Mouse (Mus musculus): ENCODE results near the gene Pik3cg. TPM values are rescaled to one million over a fixed set of nuclear protein-coding genes. Genes with fewer than 3 reads are reported as not detected.

Gene Pik3cg
- polyA plus RNA-seq, 1 experiment, result 37.6 TPM

- WGBS, result 25% methylated on average over 14 of the region's 14 CpGs
- Histone ChIP-seq H3K4me1 (replicated peaks; ENCODE audit: control insufficient read depth, insufficient read depth, low read length) (peaks cover 6% of the 10 kb centered on the region), H3K27me3 (ENCODE audit: control insufficient read depth, insufficient read depth, low read length) (no peaks in the 10 kb centered on the region), H3K36me3 (ENCODE audit: control insufficient read depth, insufficient read depth, low read length) (no peaks in the 10 kb centered on the region), H3K4me3 (ENCODE audit: control insufficient read depth, insufficient read depth, low read length) (no peak overlapping the region), H3K27ac (ENCODE audit: control insufficient read depth, insufficient read depth, low read length) (no peak overlapping the region)
- no peak for TF ChIP-seq POLR2A (IDR thresholded peaks at IDR 0.05; ENCODE audit: control insufficient read depth, extremely low read depth, insufficient read depth, low read length, poor library complexity)
- TF ChIP-seq CTCF (IDR thresholded peaks at IDR 0.05; ENCODE audit: borderline replicate concordance, control insufficient read depth, extremely low read depth, insufficient read depth, low read length, poor library complexity), result no peak
- no peak for DNase-seq
Observed at GRCm38 (mm10) chr12:32127599-32128507, 80.6 kb downstream of the Pik3cg start.

GRCm38 (mm10) chr12:32127158-32127557 is 81.3 kb downstream of the Pik3cg start:
- Histone ChIP-seq H3K4me1 (replicated peaks; ENCODE audit: control insufficient read depth, insufficient read depth, low read length) (peaks cover 6% of the 10 kb centered on the region), H3K4me3 (ENCODE audit: control insufficient read depth, insufficient read depth, low read length) (no peak overlapping the region), H3K27me3 (ENCODE audit: control insufficient read depth, insufficient read depth, low read length) (no peaks in the 10 kb centered on the region), H3K27ac (ENCODE audit: control insufficient read depth, insufficient read depth, low read length) (no peak overlapping the region), H3K36me3 (ENCODE audit: control insufficient read depth, insufficient read depth, low read length) (no peaks in the 10 kb centered on the region)
- TF ChIP-seq CTCF (IDR thresholded peaks at IDR 0.05; ENCODE audit: borderline replicate concordance, control insufficient read depth, extremely low read depth, insufficient read depth, low read length, poor library complexity) (no peak), POLR2A (IDR thresholded peaks at IDR 0.05; ENCODE audit: control insufficient read depth, extremely low read depth, insufficient read depth, low read length, poor library complexity) (no peak)
- 13% methylated on average over 2 of the region's 2 CpGs for WGBS
- DNase-seq, result no peak

GRCm38 (mm10) chr12:32124456-32124855 is 84.0 kb downstream of the Pik3cg start:
- TF ChIP-seq POLR2A (IDR thresholded peaks at IDR 0.05; ENCODE audit: control insufficient read depth, extremely low read depth, insufficient read depth, low read length, poor library complexity) (no peak), CTCF (IDR thresholded peaks at IDR 0.05; ENCODE audit: borderline replicate concordance, control insufficient read depth, extremely low read depth, insufficient read depth, low read length, poor library complexity) (no peak)
- Histone ChIP-seq H3K4me3 (ENCODE audit: control insufficient read depth, insufficient read depth, low read length) (no peak overlapping the region), H3K36me3 (ENCODE audit: control insufficient read depth, insufficient read depth, low read length) (no peaks in the 10 kb centered on the region), H3K27me3 (ENCODE audit: control insufficient read depth, insufficient read depth, low read length) (no peaks in the 10 kb centered on the region), H3K4me1 (replicated peaks; ENCODE audit: control insufficient read depth, insufficient read depth, low read length) (peaks cover 6% of the 10 kb centered on the region), H3K27ac (ENCODE audit: control insufficient read depth, insufficient read depth, low read length) (no peak overlapping the region)
- no peak for DNase-seq
- WGBS, result 92% methylated on average over 2 of the region's 2 CpGs

GRCm38 (mm10) chr12:32124030-32124429 is 84.4 kb downstream of the Pik3cg start:
- Histone ChIP-seq H3K4me1 (replicated peaks; ENCODE audit: control insufficient read depth, insufficient read depth, low read length) (peaks cover 6% of the 10 kb centered on the region), H3K4me3 (ENCODE audit: control insufficient read depth, insufficient read depth, low read length) (no peak overlapping the region), H3K36me3 (ENCODE audit: control insufficient read depth, insufficient read depth, low read length) (no peaks in the 10 kb centered on the region), H3K27me3 (ENCODE audit: control insufficient read depth, insufficient read depth, low read length) (no peaks in the 10 kb centered on the region), H3K27ac (ENCODE audit: control insufficient read depth, insufficient read depth, low read length) (no peak overlapping the region)
- DNase-seq, result no peak
- TF ChIP-seq POLR2A (IDR thresholded peaks at IDR 0.05; ENCODE audit: control insufficient read depth, extremely low read depth, insufficient read depth, low read length, poor library complexity), result no peak
- TF ChIP-seq CTCF (IDR thresholded peaks at IDR 0.05; ENCODE audit: borderline replicate concordance, control insufficient read depth, extremely low read depth, insufficient read depth, low read length, poor library complexity), result no peak
- 75% methylated on average over 8 of the region's 8 CpGs for WGBS

GRCm38 (mm10) chr12:32123559-32123958 is 84.9 kb downstream of the Pik3cg start:
- DNase-seq, result no peak
- TF ChIP-seq POLR2A (IDR thresholded peaks at IDR 0.05; ENCODE audit: control insufficient read depth, extremely low read depth, insufficient read depth, low read length, poor library complexity) (no peak), CTCF (IDR thresholded peaks at IDR 0.05; ENCODE audit: borderline replicate concordance, control insufficient read depth, extremely low read depth, insufficient read depth, low read length, poor library complexity) (no peak)
- H3K27me3 ChIP-seq (ENCODE audit: control insufficient read depth, insufficient read depth, low read length), result no peaks in the 10 kb centered on the region
- WGBS, result 96% methylated on average over 5 of the region's 5 CpGs
- no peak overlapping the region for H3K4me3 ChIP-seq (ENCODE audit: control insufficient read depth, insufficient read depth, low read length)
- H3K4me1 ChIP-seq (replicated peaks; ENCODE audit: control insufficient read depth, insufficient read depth, low read length), result peaks cover 6% of the 10 kb centered on the region
- H3K36me3 ChIP-seq (ENCODE audit: control insufficient read depth, insufficient read depth, low read length), result no peaks in the 10 kb centered on the region
- no peak overlapping the region for H3K27ac ChIP-seq (ENCODE audit: control insufficient read depth, insufficient read depth, low read length)

Other genes starting within 250 kb of the Pik3cg start
- 10.9 and 19.9 TPM in 2 replicates for gene Prkar2b, start 147.4 kb downstream of the Pik3cg start, polyA plus RNA-seq (2012; rRNA removed)
- 21.3 and 33.6 TPM in 2 replicates for gene Ccdc71l, start 170.0 kb upstream of the Pik3cg start, polyA plus RNA-seq (2012; rRNA removed)

All from thymus, adult 2 months (tissue).